Mouse (Mus musculus) hindbrain, postnatal 0 days (tissue): ENCODE measurements at regions not wholly inside any gene's neighbourhood (a gene's known extent, or its start where the extent isn't known, plus 50 kb on each side); places are given as distances from the start of the nearest gene placed in this dataset.

Experiments
- ATAC-seq: fragments of 200-750 bp; cut with Nextera tagmentation; 2 replicates; pipeline ENCODE4 v1.8.0; 2017; ENCODE audit warnings: mild to moderate bottlenecking, moderate TSS enrichment, moderate library complexity
- DNase-seq: peaks from one replicate; pipeline ENCODE4 v3.0.0-alpha.2; 2015; ENCODE audit warnings: low spot score
- H3K27ac ChIP-seq: fragments of 300-500 bp; sonication (generic); 2 replicates; pipeline ENCODE4 v1.5.1; 2014; ENCODE audit warnings: mild to moderate bottlenecking
- H3K27me3 ChIP-seq: fragments of 300-500 bp; sonication (generic); 2 replicates; pipeline ENCODE4 v1.6.1; 2014; ENCODE audit warnings: low read length, mixed read lengths; ENCODE audit not compliant: insufficient read depth
- H3K36me3 ChIP-seq: fragments of 300-500 bp; sonication (generic); 2 replicates; pipeline ENCODE4 v1.6.1; 2014; ENCODE audit warnings: low read length, mixed read lengths; ENCODE audit not compliant: insufficient read depth
- H3K4me1 ChIP-seq: fragments of 300-500 bp; sonication (generic); 2 replicates; pipeline ENCODE4 v1.6.1; 2014; ENCODE audit warnings: antibody characterized with exemption, low read length, mixed read lengths; ENCODE audit not compliant: insufficient read depth
- H3K4me2 ChIP-seq: fragments of 300-500 bp; sonication (generic); 2 replicates; pipeline ENCODE4 v1.6.1; 2014; ENCODE audit warnings: low read depth, mild to moderate bottlenecking, low read length, moderate library complexity, mixed read lengths
- H3K4me3 ChIP-seq: fragments of 300-500 bp; sonication (generic); 2 replicates; pipeline ENCODE4 v1.5.1; 2014; ENCODE audit warnings: low read length
- H3K9ac ChIP-seq: fragments of 300-500 bp; sonication (generic); replicated peaks from 2 replicates; pipeline ENCODE4 v1.6.1; 2014; ENCODE audit warnings: mild to moderate bottlenecking, low read length, moderate library complexity, mixed read lengths
- H3K9me3 ChIP-seq: fragments of 300-500 bp; sonication (generic); 2 replicates; pipeline ENCODE4 v1.6.1; 2016; ENCODE audit warnings: low read length, mixed read lengths
- CTCF ChIP-seq: IDR thresholded peaks from 2 replicates; pipeline ENCODE4 v1.5.1; 2016; ENCODE audit warnings: antibody characterized with exemption, control low read depth, low read depth
- WGBS: fragments of 180-500 bp; shearing (Covaris S2); extraction: QIAGEN DNeasy Blood & Tissue Kit; methylation state at CpG from one replicate; pipeline ENCODE4 v1.1.7; 2014; 5-methylcytosine and 5-hydroxymethylcytosine counted together

DNA sequence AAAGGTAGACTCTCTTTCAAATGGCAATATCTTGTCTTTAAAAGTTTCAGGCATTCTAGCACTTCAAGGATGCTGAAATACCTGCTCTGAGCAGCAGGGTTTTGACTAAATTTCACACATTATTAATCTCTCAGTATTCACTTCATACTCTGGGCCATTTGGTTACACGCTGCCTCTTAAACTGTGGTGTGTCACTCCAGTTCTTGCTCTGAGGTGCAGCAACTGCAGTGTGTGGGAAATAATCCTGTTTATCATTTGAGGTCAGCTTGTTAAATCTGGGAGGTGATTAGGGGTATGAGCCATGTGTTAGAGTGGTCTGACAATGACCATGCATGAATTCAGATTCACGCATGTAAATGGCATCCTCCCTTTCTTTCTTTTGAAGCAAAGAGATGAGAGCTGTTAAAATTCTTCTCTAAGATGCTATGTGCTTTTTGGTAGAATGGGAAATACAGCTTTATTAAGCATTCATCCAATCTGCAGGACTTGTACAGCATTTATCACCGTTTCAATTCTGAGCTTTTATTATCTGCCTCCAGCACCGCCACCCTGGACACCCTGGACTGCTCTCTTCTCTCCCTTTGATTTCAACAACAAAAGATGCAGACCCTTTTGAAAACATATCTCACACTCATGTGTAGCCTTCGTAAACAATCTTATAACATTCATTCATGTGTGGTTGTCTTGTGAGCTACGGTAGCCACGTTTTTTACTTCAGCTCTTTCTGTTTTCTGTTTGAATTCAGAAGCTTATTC is 362.4 kb upstream of the Gm38303 start:
- Histone ChIP-seq H3K27ac (no peak overlapping the region), H3K36me3 (no peaks in the 10 kb centered on the region), H3K4me1 (no peaks in the 10 kb centered on the region), H3K4me3 (no peak overlapping the region), H3K9me3 (no peaks in the 10 kb centered on the region), H3K27me3 (no peaks in the 10 kb centered on the region), H3K4me2 (no peak overlapping the region), H3K9ac (no peak overlapping the region)
- DNase-seq (no peak), ATAC-seq (no peak)
- 71% methylated on average over 7 of the region's 7 CpGs for WGBS
- TF ChIP-seq CTCF, result no peak

DNA sequence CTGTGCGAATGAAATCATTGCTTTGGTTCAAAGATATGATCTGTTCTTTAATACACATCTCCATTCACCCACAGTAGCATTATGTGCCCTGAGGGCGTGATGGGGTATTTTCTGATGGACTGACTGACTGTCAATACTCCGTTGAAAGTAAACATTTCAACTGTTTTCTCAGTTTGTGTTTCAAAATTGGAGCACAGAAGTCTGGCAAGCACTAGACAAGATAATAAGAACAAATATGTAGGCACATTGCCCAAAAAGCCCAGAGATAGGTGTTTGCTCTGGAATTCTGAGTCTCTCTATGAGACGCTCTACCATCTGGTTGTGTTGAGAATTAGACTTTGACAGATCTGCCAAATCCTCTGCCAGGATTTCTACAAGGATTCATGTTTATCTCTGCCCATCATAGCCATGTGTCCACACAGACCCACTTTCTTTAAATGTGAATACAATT is 350.0 kb upstream of the Gm38303 start:
- TF ChIP-seq CTCF, result no peak
- Histone ChIP-seq H3K9ac (no peak overlapping the region), H3K4me3 (no peak overlapping the region), H3K36me3 (no peaks in the 10 kb centered on the region), H3K4me1 (no peaks in the 10 kb centered on the region), H3K27me3 (no peaks in the 10 kb centered on the region), H3K4me2 (no peak overlapping the region), H3K9me3 (no peaks in the 10 kb centered on the region), H3K27ac (no peak overlapping the region)
- ATAC-seq (0 out of 2 replicates have a peak, but pooled peaks have one; percentile 40), DNase-seq (peak; percentile 34)
- WGBS, result 40% methylated on average over 4 of the region's 4 CpGs

DNA sequence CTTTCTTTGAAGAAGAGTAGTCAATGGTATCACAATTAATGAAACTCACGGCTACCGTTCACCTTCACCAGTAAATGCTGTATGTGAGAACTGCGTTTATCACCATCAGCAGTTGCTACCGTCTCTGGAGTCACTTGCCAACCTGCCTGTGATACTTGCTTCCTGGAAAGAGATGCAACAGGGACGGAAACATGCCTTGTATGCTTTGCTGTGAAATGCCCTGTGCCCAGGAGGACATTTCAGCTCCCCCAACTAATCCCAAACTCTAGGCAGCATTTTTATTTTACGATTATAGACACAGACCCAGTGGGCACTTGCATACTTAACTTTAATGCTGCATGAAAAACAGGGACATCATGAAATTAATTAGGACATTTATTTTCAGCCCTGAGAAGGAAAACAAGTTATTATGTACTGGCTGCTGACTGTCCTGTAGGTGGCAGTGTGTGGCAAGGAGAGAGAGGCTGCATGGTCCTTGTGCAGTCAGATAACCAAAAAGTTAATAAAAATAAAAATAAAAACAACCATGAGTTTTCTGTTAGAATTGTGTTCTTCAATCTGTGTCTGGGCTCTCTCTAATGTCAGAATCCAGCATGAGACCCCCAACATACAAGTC is 349.5 kb upstream of the Gm38303 start:
- no peak overlapping the region for H3K4me3 ChIP-seq
- H3K4me1 ChIP-seq, result no peaks in the 10 kb centered on the region
- WGBS, result 47% methylated on average over 6 of the region's 6 CpGs
- ATAC-seq (peak; percentile 85), DNase-seq (peak; percentile 80)
- TF ChIP-seq CTCF, result peak; percentile 89
- no peaks in the 10 kb centered on the region for H3K9me3 ChIP-seq
- H3K27ac ChIP-seq, result no peak overlapping the region
- no peak overlapping the region for H3K4me2 ChIP-seq
- no peak overlapping the region for H3K9ac ChIP-seq
- H3K36me3 ChIP-seq, result no peaks in the 10 kb centered on the region
- H3K27me3 ChIP-seq, result no peaks in the 10 kb centered on the region

DNA sequence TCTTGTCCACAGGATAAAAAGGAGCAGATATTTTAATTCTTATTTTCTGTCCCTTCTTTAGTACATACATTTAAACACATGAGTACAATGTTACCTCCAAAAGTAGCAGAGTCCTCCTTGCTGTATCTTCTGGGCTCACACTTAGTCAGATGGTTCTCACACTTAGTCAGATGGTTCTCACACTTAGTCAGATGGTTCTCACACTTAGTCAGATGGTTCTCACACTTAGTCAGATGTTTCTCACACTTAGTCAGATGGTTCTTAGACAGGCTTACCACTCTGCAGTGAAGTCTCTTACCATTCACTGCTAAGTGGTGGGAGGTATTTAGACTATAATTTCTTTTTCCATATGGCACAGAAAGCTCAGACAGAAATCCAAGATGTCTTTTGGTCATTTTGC is 346.5 kb upstream of the Gm38303 start:
- no peaks in the 10 kb centered on the region for H3K9me3 ChIP-seq
- H3K4me2 ChIP-seq, result no peak overlapping the region
- ATAC-seq, result no peak
- H3K4me1 ChIP-seq, result no peaks in the 10 kb centered on the region
- H3K27me3 ChIP-seq, result no peaks in the 10 kb centered on the region
- no peak for DNase-seq
- H3K9ac ChIP-seq, result no peak overlapping the region
- no peaks in the 10 kb centered on the region for H3K36me3 ChIP-seq
- H3K27ac ChIP-seq, result no peak overlapping the region
- TF ChIP-seq CTCF, result no peak
- no peak overlapping the region for H3K4me3 ChIP-seq

DNA sequence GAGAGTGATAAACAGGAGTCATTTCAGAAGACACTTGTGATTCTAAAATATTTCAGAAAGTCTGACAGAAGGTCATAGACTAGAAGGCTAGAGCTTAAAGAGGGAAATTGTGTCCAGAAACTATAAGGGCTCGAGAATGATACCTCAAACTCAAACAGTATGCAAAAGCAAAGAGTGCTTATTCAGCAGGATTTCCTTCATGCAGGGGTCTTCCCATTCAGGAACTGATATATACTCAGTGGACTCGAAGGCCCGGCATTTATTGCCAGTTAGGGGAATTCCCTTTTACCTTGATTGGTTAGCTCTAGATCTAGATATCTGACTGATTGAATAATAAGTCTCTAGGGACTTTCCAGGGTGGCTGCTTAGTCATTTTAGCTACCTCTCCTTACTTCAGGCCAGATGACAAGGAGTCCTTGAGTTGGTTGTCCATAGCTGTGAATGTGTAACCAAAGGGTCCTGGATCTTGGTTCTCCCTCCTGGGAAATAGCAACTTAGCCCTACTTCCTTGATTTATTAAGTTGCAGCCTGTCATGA is 312.6 kb upstream of the Gm38303 start:
- Histone ChIP-seq H3K36me3 (no peaks in the 10 kb centered on the region), H3K27ac (no peak overlapping the region), H3K4me1 (no peaks in the 10 kb centered on the region), H3K9ac (no peak overlapping the region), H3K4me2 (no peak overlapping the region), H3K27me3 (no peaks in the 10 kb centered on the region), H3K9me3 (no peaks in the 10 kb centered on the region), H3K4me3 (no peak overlapping the region)
- ATAC-seq (no peak), DNase-seq (no peak)
- 77% methylated on average over 3 of the region's 3 CpGs for WGBS
- TF ChIP-seq CTCF, result no peak
